In the genomic region with DNA sequence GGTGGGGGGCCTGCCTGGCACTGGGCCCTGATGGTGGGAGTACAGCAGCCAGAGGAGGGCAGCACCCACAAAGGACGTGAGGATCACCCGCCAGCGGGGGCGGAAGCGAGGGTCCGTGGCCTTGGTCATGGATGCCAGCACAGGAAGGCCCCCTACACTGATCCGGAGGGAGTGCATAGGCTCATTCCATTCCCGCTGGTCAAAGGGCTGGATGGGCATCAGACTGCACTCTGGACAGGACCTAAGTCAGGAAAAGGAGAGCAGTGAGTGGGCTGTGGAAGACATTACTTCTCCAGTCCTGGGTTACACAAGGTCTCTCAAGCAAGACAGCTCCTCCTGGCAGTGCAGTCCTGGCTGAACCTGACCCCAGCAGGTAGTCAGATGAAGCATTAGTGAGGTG, we compare ENCODE assay signal across 21 mouse cellular contexts. TPM values are rescaled to one million over a fixed set of nuclear protein-coding genes. Genes with fewer than 3 reads are reported as not detected.
DNase-seq lines count a peak whose midpoint lies in the region; ATAC-seq and TF ChIP-seq lines count a peak whose summit lies in the region.
"Had no signal": no experiment of that assay in that cellular context is flagged by ENCODE, and none has a peak within 500 bp of the region (broad histone marks: within the 10 kb centered on the region; RNA-seq: fewer than 3 reads in every experiment).

No protein-coding gene starts in this region.

- peaks cover 98% of the 10 kb centered on the region for H3K36me3 ChIP-seq in E14TG2a.4 (ENCODE audit: insufficient read depth, low read length)
- H3K36me3 ChIP-seq in intestine, embryonic 15.5 days, result peaks cover 37% of the 10 kb centered on the region
- peaks cover 62% of the 10 kb centered on the region for H3K36me3 ChIP-seq in kidney, embryonic 14.5 days (ENCODE audit: control insufficient read depth, insufficient read depth, low read length)

- no peak overlapping the region for H3K4me2 ChIP-seq in intestine, embryonic 15.5 days (replicated peaks)
- no peak overlapping the region for H3K4me2 ChIP-seq in kidney, embryonic 14.5 days (replicated peaks; ENCODE audit: low read depth, low read length)
- H3K4me2 ChIP-seq: embryonic facial prominence, embryonic 15.5 days; hindbrain, embryonic 13.5 days; liver, embryonic 15.5 days had no signal

- no peak for ATAC-seq in intestine, embryonic 15.5 days
- peak; percentile 37; the same call in 1 of the 2 replicates for ATAC-seq in kidney, embryonic 14.5 days (ENCODE audit: low FRiP score, low TSS enrichment)
- ATAC-seq: forebrain, embryonic 16.5 days; midbrain, embryonic 16.5 days had no signal

- H3K9me3 ChIP-seq in E14TG2a.4 (ENCODE audit: low read length), result no peaks in the 10 kb centered on the region
- H3K9me3 ChIP-seq in intestine, embryonic 15.5 days, result no peaks in the 10 kb centered on the region
- H3K9me3 ChIP-seq in kidney, embryonic 14.5 days (ENCODE audit: control insufficient read depth, low read length), result no peaks in the 10 kb centered on the region
- H3K9me3 ChIP-seq: embryonic facial prominence, embryonic 15.5 days; G1E; hindbrain, embryonic 13.5 days; liver, embryonic 15.5 days had no signal

- peaks cover 74% of the 10 kb centered on the region for H3K4me1 ChIP-seq in E14TG2a.4 (replicated peaks; ENCODE audit: low read depth, low read length)
- peaks cover 46% of the 10 kb centered on the region for H3K4me1 ChIP-seq in intestine, embryonic 15.5 days (replicated peaks)
- peaks cover 25% of the 10 kb centered on the region for H3K4me1 ChIP-seq in kidney, embryonic 14.5 days (ENCODE audit: control insufficient read depth, insufficient read depth, low read length)
- H3K4me1 ChIP-seq: liver, embryonic 15.5 days had no signal

- H3K27ac ChIP-seq in intestine, embryonic 15.5 days, result peak overlapping the region; percentile 88
- no peak overlapping the region for H3K27ac ChIP-seq in kidney, embryonic 14.5 days (ENCODE audit: low read depth, low read length)
- H3K27ac ChIP-seq: embryonic facial prominence, embryonic 15.5 days; heart, adult 2 months; hindbrain, embryonic 13.5 days; left cerebral cortex, adult 2 months; liver, embryonic 15.5 days; macrophage had no signal

- no peak for TF ChIP-seq CTCF in E14TG2a.4 (conservative IDR thresholded peaks at IDR 0.05; ENCODE audit: low read length)

- 84% methylated on average over 8 of the region's 8 CpGs for whole genome bisulfite sequencing in intestine, embryonic 15.5 days
- 56% methylated on average over 8 of the region's 8 CpGs for WGBS in kidney, embryonic 14.5 days

- peak overlapping the region; percentile 29; the same call in 1 of the 2 replicates for H3K4me3 ChIP-seq in E14TG2a.4 (replicated peaks; ENCODE audit: low read length)
- H3K4me3 ChIP-seq in intestine, embryonic 15.5 days (replicated peaks), result no peak overlapping the region
- no peak overlapping the region for H3K4me3 ChIP-seq in kidney, embryonic 14.5 days (ENCODE audit: low read length)
- H3K4me3 ChIP-seq: embryonic facial prominence, embryonic 15.5 days; heart, adult 2 months; hindbrain, embryonic 13.5 days; left cerebral cortex, adult 2 months; liver, embryonic 15.5 days had no signal

- H3K9ac ChIP-seq in intestine, embryonic 15.5 days, result peak overlapping the region; percentile 10; the same call in 1 of the 2 replicates
- no peak overlapping the region for H3K9ac ChIP-seq in kidney, embryonic 14.5 days (ENCODE audit: low read depth, low read length)
- H3K9ac ChIP-seq: embryonic facial prominence, embryonic 15.5 days; liver, embryonic 15.5 days had no signal

- no peaks in the 10 kb centered on the region for H3K27me3 ChIP-seq in E14TG2a.4 (ENCODE audit: insufficient read depth, low read length)
- no peaks in the 10 kb centered on the region for H3K27me3 ChIP-seq in intestine, embryonic 15.5 days (replicated peaks)
- H3K27me3 ChIP-seq in kidney, embryonic 14.5 days (ENCODE audit: control insufficient read depth, insufficient read depth, low read length), result no peaks in the 10 kb centered on the region
- H3K27me3 ChIP-seq: embryonic facial prominence, embryonic 15.5 days; hindbrain, embryonic 13.5 days; liver, embryonic 15.5 days had no signal

- peak; percentile 40 to 84 for DNase-seq in kidney, postnatal 25 days
- DNase-seq in embryo, embryonic 10 days (ENCODE audit: low spot score), result no peak
- DNase-seq in embryo, embryonic 10.5 days (ENCODE audit: low spot score), result no peak
- no peak for DNase-seq in spleen, postnatal 10 days (ENCODE audit: low spot score in 2 of 2)
- no peak for DNase-seq in layer of hippocampus, adult 11-12 months (ENCODE audit: low spot score)
- DNase-seq: adrenal gland, adult 2 months; cerebellum, adult 18-20 months; gastrocnemius, postnatal 25 days; heart, adult 2 months; layer of hippocampus, adult 9-11 months had no signal

RNA-seq across cellular contexts. Expression of a gene that starts 7.6 kb away (rescaled TPM):
- 39.7 and 44.3 TPM in 2 replicates for polyA plus RNA-seq in intestine, embryonic 15.5 days (2015; fragmentation: Nextera tagmentation; extraction: Ambion mirVana)
- 19.0 and 24.1 TPM in 2 replicates for polyA plus RNA-seq in kidney, embryonic 14.5 days (2014; fragmentation: Nextera tagmentation; extraction: Ambion mirVana)

RNA-seq across cellular contexts. Expression of a gene that starts 9.4 kb away (rescaled TPM):
- polyA plus RNA-seq in intestine, embryonic 15.5 days (2015; fragmentation: Nextera tagmentation; extraction: Ambion mirVana), result 153 and 171 TPM in 2 replicates
- polyA plus RNA-seq in kidney, embryonic 14.5 days (2014; fragmentation: Nextera tagmentation; extraction: Ambion mirVana), result 11.8 and 13.0 TPM in 2 replicates

RNA-seq across cellular contexts. Expression of a gene that starts 16.7 kb away (rescaled TPM):
- 6.3 and 6.6 TPM in 2 replicates for polyA plus RNA-seq in intestine, embryonic 15.5 days (2015; fragmentation: Nextera tagmentation; extraction: Ambion mirVana)
- polyA plus RNA-seq in kidney, embryonic 14.5 days (2014; fragmentation: Nextera tagmentation; extraction: Ambion mirVana), result 2.8 and 4.0 TPM in 2 replicates
- polyA plus RNA-seq: G1E had no signal

RNA-seq across cellular contexts. Expression of a gene that starts 55.7 kb away (rescaled TPM):
- polyA plus RNA-seq in intestine, embryonic 15.5 days (2015; fragmentation: Nextera tagmentation; extraction: Ambion mirVana), result 58.8 and 60.2 TPM in 2 replicates
- polyA plus RNA-seq in kidney, embryonic 14.5 days (2014; fragmentation: Nextera tagmentation; extraction: Ambion mirVana), result 58.7 and 102 TPM in 2 replicates
- polyA plus RNA-seq: G1E had no signal

Comparison
In these comparisons a context has a peak if more than half of its experiments do, and no peak if none do; other contexts are left out.
1. DNase-seq: peak in kidney, postnatal 25 days (2 of 2); none in embryo, embryonic 10 days (single experiment), embryo, embryonic 10.5 days (single experiment), spleen, postnatal 10 days (0 of 2) and layer of hippocampus, adult 11-12 months (single experiment).
2. RNA of a gene that starts 9.4 kb away (polyA plus RNA-seq): 153 to 171 TPM in intestine, embryonic 15.5 days; 11.8 to 13.0 TPM in kidney, embryonic 14.5 days; every median in the first group is over 10 times any median in the second.